Mouse (Mus musculus): ENCODE measurements around the gene Adad1. TPM values are rescaled to one million over a fixed set of nuclear protein-coding genes. Genes with fewer than 3 reads are reported as not detected.

The Adad1 gene
- 0.54 and 0.99 TPM in 2 replicates for polyA plus RNA-seq (2011; ENCODE audit: insufficient read depth, insufficient read length, low read depth, missing spikeins)

- H3K36me3 ChIP-seq (ENCODE audit: control insufficient read depth, insufficient read depth, low read length, poor library complexity, severe bottlenecking), result no peaks in the 10 kb centered on the region
- H3K27me3 ChIP-seq (ENCODE audit: control insufficient read depth, insufficient read depth, low read length, poor library complexity, severe bottlenecking), result peaks cover 11% of the 10 kb centered on the region
- peaks cover 6% of the 10 kb centered on the region for H3K9me3 ChIP-seq (replicated peaks; ENCODE audit: control insufficient read depth, insufficient read depth, low read length, poor library complexity, severe bottlenecking)
- H3K27ac ChIP-seq (ENCODE audit: insufficient read depth, low read length), result no peak within 1 kb of the TSS
- TF ChIP-seq EP300 (IDR thresholded peaks at IDR 0.05; ENCODE audit: insufficient read depth, low read depth, low read length) (no peak), CTCF (IDR thresholded peaks at IDR 0.05; ENCODE audit: low read depth, low read length) (no peak), POLR2A (IDR thresholded peaks at IDR 0.05; ENCODE audit: insufficient read depth, low read length) (no peak)
- no peaks in the 10 kb centered on the region for H3K4me1 ChIP-seq (ENCODE audit: control insufficient read depth, insufficient read depth, low read length)
- peak within 1 kb of the TSS; percentile 32 for H3K4me3 ChIP-seq (ENCODE audit: low read depth, low read length)
- no peak within 1 kb of the TSS for H3K9ac ChIP-seq (ENCODE audit: low read depth, poor library complexity, severe bottlenecking)
Observed at GRCm38 (mm10) chr3:37063406-37063805, at the start of gene Adad1. Adad1 (plus strand) TSS chr3:37063527.

- no peak overlapping the region for H3K27ac ChIP-seq (ENCODE audit: insufficient read depth, low read length)
- H3K36me3 ChIP-seq (ENCODE audit: control insufficient read depth, insufficient read depth, low read length, poor library complexity, severe bottlenecking), result no peaks in the 10 kb centered on the region; the same call in 1 of the 2 replicates
- H3K4me3 ChIP-seq (ENCODE audit: low read depth, low read length), result no peak overlapping the region
- H3K9ac ChIP-seq (ENCODE audit: low read depth, poor library complexity, severe bottlenecking), result no peak overlapping the region
- no peaks in the 10 kb centered on the region for H3K4me1 ChIP-seq (ENCODE audit: control insufficient read depth, insufficient read depth, low read length)
- TF ChIP-seq EP300 (IDR thresholded peaks at IDR 0.05; ENCODE audit: insufficient read depth, low read depth, low read length), result no peak
- H3K27me3 ChIP-seq (ENCODE audit: control insufficient read depth, insufficient read depth, low read length, poor library complexity, severe bottlenecking), result no peaks in the 10 kb centered on the region
- H3K9me3 ChIP-seq (replicated peaks; ENCODE audit: control insufficient read depth, insufficient read depth, low read length, poor library complexity, severe bottlenecking), result no peaks in the 10 kb centered on the region
Observed at GRCm38 (mm10) chr3:37037979-37038378, 25.3 kb upstream of the Adad1 start.

GRCm38 (mm10) chr3:37039811-37040210 is 23.5 kb upstream of the Adad1 start:
- no peaks in the 10 kb centered on the region; the same call in 1 of the 2 replicates for H3K36me3 ChIP-seq (ENCODE audit: control insufficient read depth, insufficient read depth, low read length, poor library complexity, severe bottlenecking)

GRCm38 (mm10) chr3:37051491-37051890 is 11.8 kb upstream of the Adad1 start:
- Histone ChIP-seq H3K4me1 (ENCODE audit: control insufficient read depth, insufficient read depth, low read length) (no peaks in the 10 kb centered on the region), H3K27me3 (ENCODE audit: control insufficient read depth, insufficient read depth, low read length, poor library complexity, severe bottlenecking) (no peaks in the 10 kb centered on the region)
- TF ChIP-seq POLR2A (IDR thresholded peaks at IDR 0.05; ENCODE audit: insufficient read depth, low read length) (no peak), EP300 (IDR thresholded peaks at IDR 0.05; ENCODE audit: insufficient read depth, low read depth, low read length) (no peak), CTCF (IDR thresholded peaks at IDR 0.05; ENCODE audit: low read depth, low read length) (no peak)

More at GRCm38 (mm10) chr3:37039811-37040210, 23.5 kb upstream of the Adad1 start:
- H3K27ac ChIP-seq (ENCODE audit: insufficient read depth, low read length), result no peak overlapping the region
- no peaks in the 10 kb centered on the region for H3K27me3 ChIP-seq (ENCODE audit: control insufficient read depth, insufficient read depth, low read length, poor library complexity, severe bottlenecking)
- H3K9ac ChIP-seq (ENCODE audit: low read depth, poor library complexity, severe bottlenecking), result no peak overlapping the region
- H3K4me1 ChIP-seq (ENCODE audit: control insufficient read depth, insufficient read depth, low read length), result no peaks in the 10 kb centered on the region
- H3K4me3 ChIP-seq (ENCODE audit: low read depth, low read length), result no peak overlapping the region
- no peaks in the 10 kb centered on the region for H3K9me3 ChIP-seq (replicated peaks; ENCODE audit: control insufficient read depth, insufficient read depth, low read length, poor library complexity, severe bottlenecking)
- no peak for TF ChIP-seq CTCF (IDR thresholded peaks at IDR 0.05; ENCODE audit: low read depth, low read length)
- no peak for TF ChIP-seq POLR2A (IDR thresholded peaks at IDR 0.05; ENCODE audit: insufficient read depth, low read length)
- no peak for TF ChIP-seq EP300 (IDR thresholded peaks at IDR 0.05; ENCODE audit: insufficient read depth, low read depth, low read length)

GRCm38 (mm10) chr3:37073211-37073610 is 9.9 kb downstream of the Adad1 start:
- Histone ChIP-seq H3K9me3 (replicated peaks; ENCODE audit: control insufficient read depth, insufficient read depth, low read length, poor library complexity, severe bottlenecking) (no peaks in the 10 kb centered on the region), H3K27ac (ENCODE audit: insufficient read depth, low read length) (no peak overlapping the region), H3K27me3 (ENCODE audit: control insufficient read depth, insufficient read depth, low read length, poor library complexity, severe bottlenecking) (no peaks in the 10 kb centered on the region), H3K9ac (ENCODE audit: low read depth, poor library complexity, severe bottlenecking) (no peak overlapping the region), H3K36me3 (ENCODE audit: control insufficient read depth, insufficient read depth, low read length, poor library complexity, severe bottlenecking) (no peaks in the 10 kb centered on the region), H3K4me1 (ENCODE audit: control insufficient read depth, insufficient read depth, low read length) (no peaks in the 10 kb centered on the region), H3K4me3 (ENCODE audit: low read depth, low read length) (no peak overlapping the region)
- TF ChIP-seq CTCF (IDR thresholded peaks at IDR 0.05; ENCODE audit: low read depth, low read length), result peak; percentile 59
- TF ChIP-seq EP300 (IDR thresholded peaks at IDR 0.05; ENCODE audit: insufficient read depth, low read depth, low read length), result no peak

More at GRCm38 (mm10) chr3:37051491-37051890, 11.8 kb upstream of the Adad1 start:
- no peak overlapping the region for H3K27ac ChIP-seq (ENCODE audit: insufficient read depth, low read length)
- no peak overlapping the region for H3K9ac ChIP-seq (ENCODE audit: low read depth, poor library complexity, severe bottlenecking)
- no peaks in the 10 kb centered on the region for H3K36me3 ChIP-seq (ENCODE audit: control insufficient read depth, insufficient read depth, low read length, poor library complexity, severe bottlenecking)
- H3K9me3 ChIP-seq (replicated peaks; ENCODE audit: control insufficient read depth, insufficient read depth, low read length, poor library complexity, severe bottlenecking), result no peaks in the 10 kb centered on the region
- H3K4me3 ChIP-seq (ENCODE audit: low read depth, low read length), result no peak overlapping the region

GRCm38 (mm10) chr3:37084860-37085259 is 21.5 kb downstream of the Adad1 start:
- Histone ChIP-seq H3K9me3 (replicated peaks; ENCODE audit: control insufficient read depth, insufficient read depth, low read length, poor library complexity, severe bottlenecking) (no peaks in the 10 kb centered on the region), H3K27me3 (ENCODE audit: control insufficient read depth, insufficient read depth, low read length, poor library complexity, severe bottlenecking) (no peaks in the 10 kb centered on the region), H3K4me3 (ENCODE audit: low read depth, low read length) (no peak overlapping the region), H3K9ac (ENCODE audit: low read depth, poor library complexity, severe bottlenecking) (no peak overlapping the region), H3K27ac (ENCODE audit: insufficient read depth, low read length) (no peak overlapping the region), H3K4me1 (ENCODE audit: control insufficient read depth, insufficient read depth, low read length) (no peaks in the 10 kb centered on the region), H3K36me3 (ENCODE audit: control insufficient read depth, insufficient read depth, low read length, poor library complexity, severe bottlenecking) (no peaks in the 10 kb centered on the region)
- no peak for TF ChIP-seq CTCF (IDR thresholded peaks at IDR 0.05; ENCODE audit: low read depth, low read length)
- no peak for TF ChIP-seq EP300 (IDR thresholded peaks at IDR 0.05; ENCODE audit: insufficient read depth, low read depth, low read length)
- no peak for TF ChIP-seq POLR2A (IDR thresholded peaks at IDR 0.05; ENCODE audit: insufficient read depth, low read length)

All from ES-Bruce4 (cell line).